Mouse (Mus musculus) common myeloid progenitor, adult 5-6 weeks (primary cell): Measurements from ENCODE around the gene Rtn3. TPM values are rescaled to one million over a fixed set of nuclear protein-coding genes. Genes with fewer than 3 reads are reported as not detected.
A peak's percentile ranks its signal among the peaks of the same experiment; 100 is the strongest.
"Not testable (repeated sequence)": the region's sequence is repeated elsewhere in the genome, so short reads cannot be mapped to it uniquely, and the experiment has no call there.

Experiments
- ATAC-seq: replicated peaks from 2 replicates; pipeline ENCODE4 v1.8.0; 2016; ENCODE audit warnings: low read depth, mild to moderate bottlenecking, moderate TSS enrichment, inconsistent platforms; ENCODE audit not compliant: poor library complexity, severe bottlenecking
- total RNA-seq: library from RNA; stranded (forward); fragments of 200-1000, 187-1606 nt; gene quantifications from 2 replicates; pipeline ENCODE4 v1.2.3, GENCODE M21; 2017

Rtn3 gene
- total RNA-seq, 1 experiment from 2014 or later = 85.6 TPM

DNA sequence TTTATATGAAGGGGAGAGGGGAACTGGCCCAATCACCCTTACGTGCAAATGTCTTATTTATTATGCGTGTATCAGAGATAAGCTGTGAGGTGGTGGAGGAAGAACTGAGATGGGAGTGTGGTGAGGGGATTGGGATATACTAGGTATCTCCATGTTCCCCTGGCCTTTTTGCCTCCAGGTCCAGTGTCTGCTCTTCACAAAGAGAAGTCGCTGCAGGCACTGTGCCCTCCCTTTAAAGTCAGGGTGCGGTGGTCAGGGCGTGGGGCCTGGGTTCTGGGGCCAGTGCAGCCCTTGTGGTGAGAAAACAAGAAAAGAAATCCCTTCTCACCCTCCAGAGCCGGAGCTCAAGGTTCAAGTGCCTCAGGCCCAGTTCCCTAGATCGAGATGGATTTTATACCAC is 59.0 kb downstream of the Rtn3 start:
- no peak for ATAC-seq

DNA sequence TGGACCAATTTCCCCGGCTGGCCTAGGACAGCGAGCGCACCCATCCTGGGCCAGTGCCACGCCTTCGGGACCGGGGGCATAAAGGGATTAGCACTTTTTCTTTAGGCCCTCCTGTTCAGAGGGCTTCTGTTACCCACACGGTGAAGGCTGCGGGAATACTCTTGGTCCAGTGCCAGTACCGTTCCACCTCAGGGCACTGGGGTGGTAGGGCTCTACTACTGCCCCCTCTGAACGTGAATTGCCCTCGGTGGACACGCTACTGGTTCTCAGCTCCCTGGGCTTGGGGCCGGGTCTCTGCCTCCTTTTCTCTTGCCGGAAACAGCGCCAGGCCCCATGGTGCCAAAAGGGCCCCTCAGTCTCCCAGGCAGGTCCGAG is 59.4 kb downstream of the Rtn3 start:
- no peak for ATAC-seq

DNA sequence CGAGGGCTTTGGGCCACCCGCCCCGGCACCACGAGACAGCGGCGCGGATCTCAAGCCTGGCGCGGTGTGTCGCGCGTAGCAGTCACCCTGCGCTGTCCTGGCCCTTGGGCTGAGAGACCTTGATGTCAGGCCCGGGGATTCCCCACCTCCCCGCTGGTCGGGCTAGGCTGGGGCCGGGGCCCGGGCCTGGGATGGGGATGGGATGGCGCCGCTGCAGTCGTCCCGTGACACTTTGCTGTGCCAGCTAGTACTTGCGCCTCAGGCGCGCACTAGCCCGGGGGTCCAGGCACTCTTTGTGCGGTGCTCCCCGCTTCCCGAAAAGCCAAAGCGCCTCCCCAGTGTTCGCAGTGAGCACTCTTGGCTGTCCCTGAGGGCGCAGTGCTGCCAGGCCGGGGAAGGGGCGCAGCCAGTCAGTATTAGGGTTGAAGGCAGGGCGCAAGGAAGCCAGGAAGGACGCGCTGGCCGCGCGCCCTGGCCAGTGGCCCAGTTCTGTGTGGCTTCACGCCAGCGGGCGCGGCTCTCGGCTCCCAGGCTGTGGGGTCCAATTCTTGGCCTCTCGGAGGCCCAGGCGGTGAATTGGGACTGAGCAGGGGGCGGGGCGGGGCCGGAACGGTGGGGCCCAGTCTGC is 59.9 kb downstream of the Rtn3 start:
- no peak for ATAC-seq

DNA sequence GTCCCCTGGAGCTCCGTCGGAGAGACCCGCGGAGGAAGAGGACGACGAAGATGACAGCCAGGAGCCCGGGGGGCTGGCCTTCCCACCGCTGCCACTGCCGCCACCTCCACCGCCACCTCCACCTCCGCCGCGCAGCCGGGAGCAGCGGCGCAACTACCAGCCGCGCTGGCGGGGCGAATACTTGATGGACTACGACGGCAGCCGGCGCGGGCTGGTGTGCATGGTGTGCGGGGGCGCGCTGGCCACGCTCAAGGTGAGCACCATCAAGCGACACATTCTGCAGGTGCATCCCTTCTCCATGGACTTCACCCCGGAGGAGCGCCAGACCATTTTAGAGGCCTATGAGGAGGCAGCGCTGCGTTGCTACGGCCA is 60.4 kb downstream of the Rtn3 start:
- ATAC-seq = no peak

DNA sequence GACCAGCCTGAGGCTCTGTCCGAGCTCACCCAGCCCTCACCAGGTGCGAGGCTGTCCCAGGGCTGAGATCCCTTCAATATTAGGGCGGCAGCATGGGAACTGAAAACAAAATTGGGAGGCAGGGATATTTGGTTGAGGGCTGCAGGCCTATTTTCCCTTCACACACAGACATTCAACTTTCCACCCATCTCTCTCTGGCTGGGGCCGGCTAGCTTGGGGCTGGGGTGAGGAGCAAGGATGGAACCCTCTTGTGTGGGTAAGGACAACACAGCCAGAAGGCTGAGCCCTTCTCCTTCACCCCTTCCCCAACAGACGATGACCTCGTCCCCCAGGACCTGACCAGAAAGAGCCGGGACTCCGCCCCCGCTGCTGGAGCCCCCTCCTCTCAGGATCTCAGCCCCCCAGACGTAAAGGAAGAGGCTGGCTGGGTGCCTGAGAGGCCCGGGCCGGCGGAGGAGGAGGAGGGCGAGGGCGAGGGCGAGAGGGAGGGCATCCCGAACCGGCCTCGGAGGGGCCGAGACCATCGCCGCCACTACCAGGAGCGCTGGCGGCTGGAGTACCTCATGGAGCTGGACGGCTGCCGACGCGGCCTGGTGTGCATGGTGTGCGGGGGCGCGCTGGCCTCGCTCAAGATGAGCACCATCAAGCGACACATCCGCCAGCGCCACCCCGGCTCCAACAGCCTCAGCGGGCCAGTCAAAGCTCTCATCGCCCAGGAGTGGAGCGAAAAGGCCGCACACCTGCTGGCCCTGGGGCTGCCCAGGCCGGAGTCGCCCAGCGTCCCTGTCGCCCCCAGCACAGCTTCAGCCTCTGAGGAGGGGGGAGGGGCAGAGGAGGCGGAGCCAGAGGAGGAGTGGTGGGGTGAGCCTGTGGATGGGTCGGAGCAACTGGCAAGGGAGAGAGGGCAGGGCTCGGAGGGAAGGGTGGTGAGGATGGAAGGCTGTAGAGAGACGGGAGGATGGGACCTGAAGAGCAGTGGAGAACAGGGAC is 61.2 kb downstream of the Rtn3 start:
- ATAC-seq = no peak

DNA sequence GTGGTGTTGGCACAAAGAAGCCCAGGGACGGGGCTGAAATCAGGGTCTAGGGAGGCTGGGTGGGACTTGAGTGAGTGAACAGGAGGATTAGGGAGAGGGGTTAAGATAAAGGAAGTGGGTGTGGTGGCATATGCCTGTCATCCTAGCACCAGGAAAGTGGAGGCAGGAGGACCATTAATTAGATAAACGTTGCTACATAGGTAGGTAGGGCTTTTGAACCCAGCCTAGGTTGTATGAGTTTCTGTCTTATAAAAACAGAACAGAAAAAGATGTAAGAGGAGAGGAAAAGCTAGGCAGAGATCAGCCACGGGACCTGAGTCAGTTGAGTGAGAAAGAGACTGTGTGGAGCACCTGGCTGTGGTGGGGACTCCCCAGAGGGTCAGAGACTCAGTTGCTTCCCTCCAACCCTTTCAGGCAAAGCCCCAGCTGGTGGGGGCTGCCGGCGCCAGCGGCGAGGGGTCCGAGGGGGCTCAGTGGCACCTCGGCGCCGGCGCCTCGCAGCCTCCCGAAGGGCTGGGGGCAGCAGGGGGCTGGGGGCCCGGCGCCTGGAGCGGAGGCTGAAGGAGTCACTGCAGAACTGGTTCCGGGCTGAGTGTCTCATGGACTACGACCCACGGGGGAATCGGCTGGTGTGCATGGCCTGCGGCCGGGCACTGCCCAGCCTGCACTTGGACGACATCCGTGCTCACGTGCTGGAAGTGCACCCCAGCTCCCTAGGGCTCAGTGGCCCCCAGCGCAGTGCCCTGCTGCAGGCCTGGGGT is 62.1 kb downstream of the Rtn3 start:
- ATAC-seq = no peak

DNA sequence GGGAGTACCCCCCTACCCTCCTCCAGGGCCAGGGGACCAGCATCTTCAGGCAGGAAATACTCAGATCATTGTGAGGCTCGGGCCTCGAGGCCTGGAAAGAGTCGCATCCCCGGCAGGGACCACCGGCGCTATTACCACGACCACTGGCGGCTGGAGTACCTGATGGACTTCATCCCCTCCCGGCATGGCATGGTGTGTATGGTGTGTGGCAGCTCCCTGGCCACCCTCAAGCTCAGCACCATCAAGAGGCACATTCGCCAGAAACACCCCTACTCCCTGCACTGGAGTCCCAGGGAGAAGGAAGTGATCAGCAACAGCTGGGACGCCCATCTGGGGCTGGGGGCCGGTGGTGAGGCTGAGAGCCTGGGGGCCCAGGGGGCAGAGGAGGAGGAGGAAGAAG is 63.0 kb downstream of the Rtn3 start:
- ATAC-seq = no peak

DNA sequence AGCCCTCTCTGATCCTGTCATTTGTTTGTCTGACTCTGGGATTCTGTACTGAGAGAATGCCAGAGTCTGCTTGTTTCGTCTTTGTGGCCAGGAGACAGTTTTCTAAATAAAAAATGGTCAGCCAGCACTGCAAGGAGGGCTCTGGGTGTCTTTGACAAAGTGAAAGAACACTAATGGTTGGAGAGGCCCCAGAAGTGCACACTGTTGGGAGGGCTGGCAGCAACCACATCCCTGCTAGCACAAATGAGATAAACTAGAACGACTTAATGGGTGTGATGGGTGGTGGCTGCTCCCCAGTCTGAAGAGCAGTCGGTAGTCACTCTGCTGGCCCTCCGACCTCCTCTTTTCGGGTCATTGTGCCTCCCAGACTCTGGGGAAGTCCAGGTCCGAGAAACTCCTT is 63.9 kb downstream of the Rtn3 start:
- 0 out of 2 replicates have a peak, but pooled peaks have one; percentile 33 for ATAC-seq

DNA sequence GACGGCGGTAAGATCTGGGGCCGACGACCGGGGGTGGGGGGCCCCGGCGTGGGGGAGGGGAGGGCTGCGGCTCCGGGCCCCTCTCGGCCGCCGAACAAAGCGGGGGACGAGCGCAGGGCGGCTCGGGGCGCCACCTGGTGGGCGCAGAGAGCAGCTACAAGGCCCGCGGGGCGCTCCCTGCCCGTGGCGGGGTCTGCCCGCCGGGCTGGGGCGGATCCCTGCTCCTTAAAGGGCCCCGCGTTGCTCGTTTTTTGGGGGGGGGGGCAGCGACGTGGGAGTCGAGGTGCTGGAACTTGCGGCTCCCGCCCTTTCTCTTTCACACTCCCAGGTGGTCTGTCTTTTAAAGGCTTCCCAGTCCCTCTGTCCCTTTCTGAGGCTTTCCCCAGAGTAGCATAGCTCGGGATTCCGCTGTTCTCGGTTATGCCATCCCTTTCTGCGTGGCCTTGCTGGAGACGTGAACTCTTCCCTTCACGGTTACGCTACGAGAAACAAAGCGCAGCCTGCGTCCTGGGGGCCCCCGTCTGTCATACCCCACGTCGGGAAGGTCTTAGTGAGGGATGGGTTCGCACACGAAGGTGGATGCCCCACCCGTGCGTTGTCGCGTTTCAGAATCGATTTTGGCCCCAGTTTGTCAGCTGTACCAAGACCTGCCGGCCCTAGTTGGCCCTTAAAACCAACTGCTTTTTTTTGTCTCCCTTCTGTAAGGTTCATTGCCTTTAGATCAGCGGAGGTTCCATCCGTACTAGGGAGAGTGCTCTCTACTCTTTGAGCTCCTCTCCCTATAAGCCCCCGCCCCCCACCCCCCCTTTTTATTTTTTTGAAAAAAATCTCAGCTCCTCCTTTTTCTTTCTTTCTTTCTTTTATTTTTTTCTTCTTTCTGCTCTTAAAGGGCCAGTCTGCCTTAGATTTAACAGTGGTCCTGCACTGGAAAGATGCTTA is 64.9 kb downstream of the Rtn3 start:
- ATAC-seq = peak; percentile 70

DNA sequence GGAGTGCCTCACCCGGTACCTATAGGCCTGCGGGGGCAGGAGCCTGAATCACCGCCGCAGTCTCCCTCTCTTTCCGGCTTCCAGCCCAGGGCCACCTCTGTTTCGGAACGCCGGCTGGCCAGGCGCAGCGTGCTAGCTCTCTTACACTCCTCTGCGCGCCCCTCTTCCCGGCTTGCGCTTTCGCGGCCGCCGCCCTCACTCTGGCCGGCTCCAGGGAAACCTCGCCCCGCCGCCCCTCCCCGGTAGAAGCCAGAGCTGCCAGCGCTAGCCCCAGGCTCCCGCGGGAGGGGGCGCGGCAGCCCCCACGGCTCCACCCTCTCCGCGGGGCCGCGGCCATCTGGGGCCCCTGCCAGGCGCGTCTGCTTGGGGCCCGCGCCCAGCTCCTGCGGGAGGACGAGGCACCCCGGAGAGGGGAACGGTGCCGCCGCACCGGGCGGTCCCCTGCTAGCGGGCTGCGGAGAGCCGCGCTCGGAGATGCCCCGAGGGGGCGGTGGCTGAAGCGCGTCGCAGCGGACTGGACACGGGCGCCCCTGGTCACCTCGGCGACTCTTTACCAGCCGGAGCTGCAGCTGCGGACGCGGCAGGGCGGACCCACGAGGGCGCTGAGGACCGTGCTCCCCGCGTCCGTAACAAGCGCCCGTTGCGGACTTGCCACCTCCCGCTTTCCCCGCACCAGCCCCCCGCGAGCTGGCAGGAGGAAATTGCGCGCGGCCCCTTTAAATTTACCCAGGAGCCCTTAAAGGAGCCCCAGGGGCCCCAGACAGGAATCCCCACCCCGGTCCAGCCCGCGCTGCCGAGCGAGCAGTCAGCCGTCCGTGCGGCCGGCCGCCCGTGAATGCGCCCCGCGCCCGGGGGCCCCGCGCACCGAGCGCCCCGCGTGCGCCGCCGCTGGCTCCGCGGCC is 66.0 kb downstream of the Rtn3 start, which contains the start of gene 2700081O15Rik:
2700081O15Rik (plus strand) TSS at position 792 of the 902 bp plus-strand sequence.
- ATAC-seq = 0 out of 2 replicates have a peak, but pooled peaks have one; percentile 12

DNA sequence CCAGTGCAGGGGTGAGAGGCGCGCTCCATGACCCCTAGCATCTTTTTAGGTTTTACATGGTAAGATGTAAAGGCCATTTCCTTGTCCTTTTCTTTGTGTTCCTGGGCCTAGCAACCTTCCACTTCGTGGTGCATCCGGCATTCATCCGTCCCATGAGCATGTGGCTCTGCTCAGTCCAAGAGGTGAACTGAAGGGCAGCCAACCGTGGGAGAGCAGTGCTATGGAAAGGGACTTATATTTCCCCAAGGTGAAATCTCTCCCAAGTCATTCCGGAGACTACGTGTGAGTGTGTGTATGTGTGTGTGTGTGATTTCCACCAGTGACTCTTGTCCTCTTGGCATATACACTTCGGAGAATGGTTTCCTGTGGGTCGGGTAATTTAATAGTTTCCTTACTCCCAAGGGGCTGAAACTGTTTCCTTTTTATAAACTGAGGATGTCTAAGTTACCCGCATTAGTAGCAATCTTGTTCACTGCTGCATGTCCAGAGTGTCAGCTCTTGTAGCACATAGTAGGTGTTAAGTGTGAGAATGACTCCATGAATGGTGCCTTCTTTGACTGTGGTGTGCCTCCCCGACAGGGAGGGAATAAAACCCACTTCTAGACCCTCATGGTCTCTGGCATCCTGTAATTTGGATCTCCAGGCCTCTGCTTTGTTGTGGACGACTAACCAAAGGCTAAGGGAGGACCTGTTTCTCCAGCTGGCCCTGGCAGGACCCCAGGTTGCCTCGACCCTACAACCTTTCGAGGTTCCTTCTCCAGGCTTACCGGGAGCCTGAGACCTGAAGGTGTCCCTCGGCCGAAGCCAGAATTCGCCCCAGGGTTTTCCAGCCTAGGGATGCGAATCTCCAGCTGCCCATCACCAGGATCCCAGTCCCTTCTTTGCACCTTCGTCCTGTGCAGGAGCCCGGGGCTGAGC is 66.9 kb downstream of the Rtn3 start:
- no peak for ATAC-seq

DNA sequence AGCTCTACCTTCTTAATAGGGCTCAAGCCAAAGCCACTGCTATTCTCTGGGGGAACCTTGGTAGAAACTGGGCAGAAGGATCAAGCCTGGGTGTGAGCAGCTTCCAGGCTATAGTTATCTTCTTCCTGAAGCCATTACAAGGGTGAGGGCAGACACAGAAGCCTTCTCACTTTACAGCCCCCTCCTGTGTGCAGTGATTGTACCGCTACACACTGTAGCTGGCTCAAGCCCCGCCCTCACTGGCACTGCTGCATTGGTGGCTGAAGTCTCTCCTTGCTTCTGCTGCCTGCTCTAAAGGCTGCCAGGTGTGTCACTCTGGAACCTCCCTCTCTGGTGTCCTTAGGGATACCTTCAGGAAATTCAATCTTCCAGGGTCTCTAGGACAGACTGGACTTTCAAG is 70.7 kb downstream of the Rtn3 start:
- ATAC-seq = no peak

DNA sequence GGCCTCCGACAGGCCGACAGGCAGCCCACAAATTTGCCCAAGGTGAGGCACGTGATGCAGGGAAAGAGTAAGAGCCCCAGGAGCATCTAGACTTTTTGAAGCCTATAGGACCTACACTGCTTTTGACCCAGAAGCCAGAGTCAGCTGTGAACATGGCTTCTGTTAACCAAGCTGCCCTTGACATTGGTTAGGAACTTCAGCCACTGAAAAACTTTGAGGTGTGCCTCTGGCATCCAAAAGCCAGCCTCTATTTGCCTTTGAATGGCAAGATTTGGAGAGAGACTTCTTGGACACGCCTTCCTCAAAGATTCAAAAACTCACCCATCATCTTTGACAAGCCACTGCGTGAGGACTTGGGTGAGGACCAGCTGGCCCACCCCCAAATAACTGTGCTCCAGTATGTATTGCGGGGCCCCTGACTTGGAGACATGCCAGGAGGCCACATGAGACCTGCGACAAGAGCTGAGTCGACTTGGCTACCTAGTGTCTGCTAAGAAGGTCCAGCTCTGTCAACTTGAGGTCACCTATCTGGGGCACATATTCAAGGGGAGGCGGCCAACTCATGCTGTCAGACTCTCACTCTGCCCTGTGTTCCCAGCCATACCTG is 78.4 kb downstream of the Rtn3 start:
- no peak for ATAC-seq

DNA sequence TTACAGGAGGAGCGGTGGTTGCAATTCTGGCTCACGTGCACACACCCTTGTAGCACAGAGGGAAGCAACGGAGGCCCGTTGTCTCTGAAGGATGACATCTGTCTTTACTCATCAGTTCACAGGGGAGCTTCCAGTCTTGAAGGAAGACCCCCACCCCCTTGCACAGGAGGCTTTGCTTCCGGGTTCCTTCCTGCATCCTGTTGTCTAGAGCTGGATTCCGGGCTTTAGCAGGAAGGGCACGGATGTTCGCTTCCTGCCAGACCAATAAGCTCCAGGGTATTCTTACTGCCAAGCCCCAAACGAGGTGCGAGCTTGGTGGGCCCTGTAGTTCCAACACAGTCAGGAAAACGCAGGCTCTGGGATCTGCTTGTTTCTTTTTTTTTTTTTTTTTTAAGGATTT is 82.4 kb downstream of the Rtn3 start:
- no peak for ATAC-seq

DNA sequence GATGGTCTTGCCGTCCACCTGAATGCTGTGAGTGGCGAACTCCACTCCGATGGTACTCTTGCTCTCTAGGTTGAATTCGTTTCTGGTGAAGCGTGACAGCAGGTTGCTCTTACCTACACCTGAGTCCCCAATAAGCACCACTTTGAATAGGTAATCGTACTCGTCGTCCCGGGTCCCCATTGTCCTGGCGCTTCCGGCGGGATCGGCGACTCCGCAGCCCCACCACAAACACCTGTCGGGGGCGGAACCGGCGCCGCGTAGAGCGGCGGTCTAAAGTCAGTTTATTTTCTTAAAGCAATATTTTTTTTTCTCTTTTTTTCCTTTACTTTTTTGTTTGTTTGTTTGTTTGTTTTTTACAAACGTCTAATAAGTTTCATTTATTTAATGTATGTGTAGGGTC is 84.2 kb downstream of the Rtn3 start:
- peak; percentile 62; the same call in 1 of the 2 replicates for ATAC-seq

DNA sequence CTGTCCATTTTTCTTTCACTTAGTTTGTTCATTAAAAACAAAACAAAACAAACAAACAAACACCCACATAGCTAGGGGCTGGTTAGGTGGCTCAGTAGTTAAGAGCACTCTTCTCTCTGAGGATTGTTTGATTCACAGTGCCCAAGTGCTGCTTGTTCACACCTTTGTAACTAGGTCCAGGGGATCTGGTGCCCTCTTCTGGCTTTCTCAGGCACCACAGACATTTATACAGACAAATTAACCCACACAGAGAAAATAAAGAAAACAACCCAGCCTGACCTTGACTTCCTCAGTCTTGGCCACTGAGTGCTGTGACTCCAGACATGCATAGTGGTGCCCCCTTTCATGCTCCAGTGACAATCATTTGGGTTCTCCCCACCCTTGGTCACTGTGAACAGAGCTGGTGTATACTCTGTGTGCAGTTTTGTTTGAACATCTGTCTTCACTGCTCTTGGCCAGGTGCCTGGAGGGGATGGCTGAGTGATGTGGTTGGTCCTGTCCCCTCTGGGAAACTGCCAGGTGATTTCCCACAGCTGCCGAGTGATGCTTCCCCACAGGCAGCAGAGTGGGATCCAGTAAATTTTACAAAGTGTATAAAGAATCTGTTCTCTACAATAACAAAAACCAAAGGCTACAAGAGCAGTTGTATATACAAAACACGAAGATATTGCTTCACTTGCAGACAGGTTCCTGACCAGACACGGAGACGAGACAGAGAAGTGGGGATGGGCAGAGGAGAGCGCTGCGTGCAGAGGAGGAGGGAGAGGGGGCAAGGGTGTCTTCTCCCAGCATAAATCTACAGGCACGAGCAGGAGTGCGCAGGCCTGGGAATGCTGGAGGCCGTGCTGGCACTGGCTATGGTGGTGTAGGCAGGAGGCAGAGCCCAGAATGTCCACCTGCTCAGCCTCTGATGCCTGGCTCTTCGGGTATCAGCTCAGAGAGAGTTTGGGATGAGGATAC is 85.9 kb downstream of the Rtn3 start:
- not testable (repeated sequence) for ATAC-seq
